Mouse (Mus musculus) small intestine, adult 2 months (tissue): Measurements from ENCODE around the gene Fam57b.

Experiments used
- CTCF ChIP-seq: fragments of 200-500 bp; IDR thresholded peaks from 2 replicates; pipeline ENCODE4 v1.5.1; 2012; ENCODE audit warnings: low read depth, mild to moderate bottlenecking, control low read depth, inconsistent platforms, low read length, moderate library complexity, mixed read lengths; ENCODE audit not compliant: insufficient replicate concordance, insufficient read length; ENCODE audit errors: extremely low read depth
- POLR2A ChIP-seq: fragments of 200-500 bp; IDR thresholded peaks from 2 replicates; pipeline ENCODE4 v1.6.1; 2012; ENCODE audit warnings: low read depth, mild to moderate bottlenecking, control low read depth, inconsistent platforms, low read length, moderate library complexity

GRCm38 (mm10) chr7:126847116-126847420, 49.6 kb downstream of the Fam57b start, which contains the start of gene Doc2a:
- TF ChIP-seq POLR2A (no peak), CTCF (no peak)
